Mouse (Mus musculus): ENCODE data around the gene Tas2r122. TPM values are rescaled to one million over a fixed set of nuclear protein-coding genes. Genes with fewer than 3 reads are reported as not detected.
"Not testable (repeated sequence)": the region's sequence is repeated elsewhere in the genome, so short reads cannot be mapped to it uniquely, and the experiment has no call there.

The Tas2r122 gene
- total RNA-seq (2017), result not detected in 2 replicates

DNA sequence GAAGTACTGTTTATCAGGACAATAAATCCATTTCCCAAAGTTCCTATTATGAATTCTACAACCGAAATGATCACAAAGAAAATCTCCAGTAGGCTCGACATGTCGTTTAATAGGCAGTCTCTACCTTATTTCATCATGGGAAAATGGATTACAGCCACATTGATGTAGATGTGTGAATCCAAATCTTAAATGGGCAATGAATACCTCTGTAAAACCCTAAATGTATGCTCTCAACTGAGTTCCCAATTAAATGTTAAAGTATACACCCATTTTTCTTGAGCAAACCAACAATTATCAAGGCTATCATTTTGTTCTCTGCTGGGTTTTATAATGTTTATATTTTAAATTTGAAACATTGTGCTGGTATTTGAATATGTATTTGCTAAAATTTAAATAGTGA, at the start of gene Tas2r122:
Gene Tas2r122, minus strand, starts transcription at position 101 of the 400 bp plus-strand sequence.
- ATAC-seq (ENCODE audit: extremely low read depth, insufficient number of reproducible peaks, low FRiP score, poor library complexity, severe bottlenecking), result no peak

- no peak for ATAC-seq (ENCODE audit: extremely low read depth, insufficient number of reproducible peaks, low FRiP score, poor library complexity, severe bottlenecking)
Measured at GRCm38 (mm10) chr6:132754430-132754829, 42.7 kb upstream of the Tas2r122 start, which contains the start of gene Tas2r124. Gene Tas2r124 (plus strand): TSS chr6:132754730.

DNA sequence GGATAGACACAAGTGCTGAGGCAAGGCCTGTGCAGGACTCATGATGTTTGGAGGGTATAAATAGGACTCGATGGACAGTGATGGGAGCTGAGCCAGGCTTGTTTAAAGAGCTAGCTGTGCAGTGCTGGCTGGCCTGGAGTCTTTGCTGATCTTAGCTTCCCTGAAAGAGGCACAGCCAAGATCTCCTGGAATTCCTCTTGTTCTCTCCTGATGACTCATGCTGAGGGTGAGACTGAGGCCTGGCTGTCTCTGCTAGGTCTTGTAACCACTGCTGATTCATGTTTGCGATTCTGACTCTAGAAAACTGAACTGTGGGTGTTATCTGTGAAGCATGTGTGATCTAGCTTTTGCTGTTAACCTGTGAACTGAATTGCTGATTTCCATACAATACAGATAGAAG, 38.5 kb upstream of the Tas2r122 start:
- no peak for ATAC-seq (ENCODE audit: extremely low read depth, insufficient number of reproducible peaks, low FRiP score, poor library complexity, severe bottlenecking)

GRCm38 (mm10) chr6:132737935-132738334, 26.2 kb upstream of the Tas2r122 start, which contains the start of gene Tas2r115:
Gene Tas2r115 (minus strand): TSS chr6:132738035.
- no peak for ATAC-seq (ENCODE audit: extremely low read depth, insufficient number of reproducible peaks, low FRiP score, poor library complexity, severe bottlenecking)

DNA sequence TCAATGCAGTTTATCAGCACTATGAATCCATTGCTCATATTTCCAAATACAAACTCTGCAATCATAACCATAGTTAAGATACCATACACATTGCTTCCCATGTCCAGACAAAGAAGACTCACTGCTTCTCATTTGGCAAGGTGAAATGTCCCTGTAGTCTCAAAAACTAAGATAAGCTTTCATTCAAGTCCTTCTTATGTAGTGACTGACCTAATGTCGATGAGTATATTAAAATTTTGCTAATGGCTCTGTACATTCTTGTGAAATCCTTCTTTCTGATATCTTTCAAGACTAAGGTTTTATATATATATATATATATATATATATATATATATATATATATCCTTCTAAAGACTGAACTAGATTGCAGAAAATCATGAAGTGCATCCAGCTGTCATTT, 10.8 kb downstream of the Tas2r122 start, which contains the start of gene Tas2r121:
Gene Tas2r121, minus strand, starts transcription at position 101 of the 400 bp plus-strand sequence.
- ATAC-seq (ENCODE audit: extremely low read depth, insufficient number of reproducible peaks, low FRiP score, poor library complexity, severe bottlenecking), result no peak

GRCm38 (mm10) chr6:132691596-132691995, 20.1 kb downstream of the Tas2r122 start:
- not testable (repeated sequence) for ATAC-seq (ENCODE audit: extremely low read depth, insufficient number of reproducible peaks, low FRiP score, poor library complexity, severe bottlenecking)

Other genes starting within 250 kb of the Tas2r122 start
- gene Prh1, start 142.1 kb downstream of the Tas2r122 start, total RNA-seq (2017), result not detected in 2 replicates
- not detected in 2 replicates for gene Prp2, start 116.0 kb downstream of the Tas2r122 start, total RNA-seq (2017)
- not detected in 2 replicates for gene A630073D07Rik, start 60.4 kb downstream of the Tas2r122 start, total RNA-seq (2017)
- not detected in 2 replicates for gene Tas2r120, start 55.0 kb downstream of the Tas2r122 start, total RNA-seq (2017)
- gene Tas2r121, start 10.9 kb downstream of the Tas2r122 start, total RNA-seq (2017), result not detected in 2 replicates
- gene Tas2r115, start 26.1 kb upstream of the Tas2r122 start, total RNA-seq (2017), result not detected in 2 replicates
- not detected in 2 replicates for gene Tas2r124, start 42.8 kb upstream of the Tas2r122 start, total RNA-seq (2017)
- not detected in 2 replicates for gene Tas2r102, start 50.2 kb upstream of the Tas2r122 start, total RNA-seq (2017)
- gene Tas2r136, start 66.2 kb upstream of the Tas2r122 start, total RNA-seq (2017), result not detected in 2 replicates
- not detected in 2 replicates for gene Tas2r117, start 90.9 kb upstream of the Tas2r122 start, total RNA-seq (2017)
- not detected in 2 replicates for gene Tas2r123, start 135.2 kb upstream of the Tas2r122 start, total RNA-seq (2017)
- not detected in 2 replicates for gene Tas2r116, start 143.5 kb upstream of the Tas2r122 start, total RNA-seq (2017)
- not detected in 2 replicates for gene Tas2r110, start 156.1 kb upstream of the Tas2r122 start, total RNA-seq (2017)
- not detected in 2 replicates for gene Tas2r113, start 181.1 kb upstream of the Tas2r122 start, total RNA-seq (2017)
- not detected in 2 replicates for gene Tas2r125, start 197.7 kb upstream of the Tas2r122 start, total RNA-seq (2017)
- gene Tas2r129, start 239.2 kb upstream of the Tas2r122 start, total RNA-seq (2017), result not detected in 2 replicates
- gene Tas2r131, start 246.0 kb upstream of the Tas2r122 start, total RNA-seq (2017), result not detected in 2 replicates

Data from neutrophil, adult 5-6 weeks (primary cell).